Mouse (Mus musculus): ENCODE measurements around the gene Tardbp. TPM values are rescaled to one million over a fixed set of nuclear protein-coding genes. Genes with fewer than 3 reads are reported as not detected.

The Tardbp gene
- total and polyA plus RNA-seq, 3 experiments: 176 to 618 (median 341) TPM

- Histone ChIP-seq H3K27me3 (replicated peaks) (no peaks in the 10 kb centered on the region), H3K9me3 (replicated peaks; ENCODE audit: low read length) (no peaks in the 10 kb centered on the region), H3K79me2 (replicated peaks; ENCODE audit: control insufficient read depth, extremely low read depth, insufficient read depth, poor library complexity, severe bottlenecking) (peaks cover 61% of the 10 kb centered on the region), H3K4me2 (ENCODE audit: insufficient read depth, low read depth, poor library complexity, severe bottlenecking) (peak overlapping the region; percentile 95), H3K4me1 (ENCODE audit: control insufficient read depth in 1 of 2, insufficient read depth in 2 of 2) (peaks cover 6 to 48% of the 10 kb centered on the region in 2 experiments), H3K9ac (ENCODE audit: insufficient read depth, low read depth) (peak overlapping the region; percentile 99), H3K27ac (ENCODE audit: insufficient read depth, low read depth) (no peak overlapping the region), H3K36me3 (replicated peaks in 1 of 2; ENCODE audit: control insufficient read depth in 1 of 2, insufficient read depth in 1 of 2, low read length in 1 of 2) (peaks cover 41 to 50% of the 10 kb centered on the region in 2 experiments), H3K4me3 (replicated peaks in 1 of 3; ENCODE audit: low read depth in 2 of 3, low read length in 2 of 3, poor library complexity in 1 of 3) (peak overlapping the region; percentile 71 to 94 (median 87))
- TF ChIP-seq TBP (conservative IDR thresholded peaks at IDR 0.05; ENCODE audit: low read depth, low read length) (no peak), CHD2 (IDR thresholded peaks at IDR 0.05; ENCODE audit: low read length) (no peak), SMC3 (IDR thresholded peaks at IDR 0.05; ENCODE audit: low read depth, low read length) (no peak), MAX (IDR thresholded peaks at IDR 0.05; ENCODE audit: low read length) (no peak), USF2 (conservative IDR thresholded peaks at IDR 0.05; ENCODE audit: low read depth, low read length) (no peak), NRF1 (IDR thresholded peaks at IDR 0.05; ENCODE audit: low read depth, low read length) (no peak), MAZ (IDR thresholded peaks at IDR 0.05; ENCODE audit: low read depth, low read length) (no peak), IRF4 (IDR thresholded peaks at IDR 0.05; ENCODE audit: low read depth, low read length) (no peak), HCFC1 (IDR thresholded peaks at IDR 0.05; ENCODE audit: low read depth, low read length) (no peak)
- in situ Hi-C loops (cut with MboI; ENCODE audit: low pct_ligation_motif_present, low pct_unique_long_range_greater_than_20kb, low sequenced_read_pairs) (no loop called here), dilution Hi-C loops (cut with MboI; ENCODE audit: extremely low pct_ligation_motif_present, extremely low pct_unique_long_range_greater_than_20kb, low sequenced_read_pairs) (no loop called here)
- DNase-seq (ENCODE audit: extremely low read depth): no peak
These were observed 1.8 kb downstream of the Tardbp start for GRCm38 (mm10) chr4:148625010-148625409.

- H3K27ac ChIP-seq (ENCODE audit: insufficient read depth, low read depth): no peak overlapping the region
- TF ChIP-seq POLR2AphosphoS2 (IDR thresholded peaks at IDR 0.05; ENCODE audit: low read depth, low read length) (0 out of 2 replicates have a peak, but pooled peaks have one; percentile 41), ZNF384 (IDR thresholded peaks at IDR 0.05; ENCODE audit: low read depth, low read length) (no peak)
- H3K4me1 ChIP-seq (ENCODE audit: control insufficient read depth in 1 of 2, insufficient read depth in 2 of 2): peaks cover 6 to 59% of the 10 kb centered on the region in 2 experiments
- dilution Hi-C loops (cut with MboI; ENCODE audit: extremely low pct_ligation_motif_present, extremely low pct_unique_long_range_greater_than_20kb, low sequenced_read_pairs) (no loop called here), in situ Hi-C loops (cut with MboI; ENCODE audit: low pct_ligation_motif_present, low pct_unique_long_range_greater_than_20kb, low sequenced_read_pairs) (loop anchor here (25.0 kb wide), 1 partner anchor 461 kb away; the partner anchor contains the start of genes Fbxo2, Fbxo44 and Fbxo6)
- DNase-seq (ENCODE audit: extremely low read depth): no peak
- peak overlapping the region in 1 of 3 experiments; percentile 94 for H3K4me3 ChIP-seq (replicated peaks in 1 of 3; ENCODE audit: low read depth in 2 of 3, low read length in 2 of 3, poor library complexity in 1 of 3)
- peak overlapping the region; percentile 95; the same call in 1 of the 2 replicates for H3K4me2 ChIP-seq (ENCODE audit: insufficient read depth, low read depth, poor library complexity, severe bottlenecking)
- H3K9ac ChIP-seq (ENCODE audit: insufficient read depth, low read depth): no peak overlapping the region; the same call in 1 of the 2 replicates
- H3K9me3 ChIP-seq (replicated peaks; ENCODE audit: low read length): no peaks in the 10 kb centered on the region
- peaks cover 70% of the 10 kb centered on the region for H3K79me2 ChIP-seq (replicated peaks; ENCODE audit: control insufficient read depth, extremely low read depth, insufficient read depth, poor library complexity, severe bottlenecking)
- no peaks in the 10 kb centered on the region for H3K27me3 ChIP-seq (replicated peaks)
- peaks cover 55 to 64% of the 10 kb centered on the region in 2 experiments for H3K36me3 ChIP-seq (replicated peaks in 1 of 2; ENCODE audit: control insufficient read depth in 1 of 2, insufficient read depth in 1 of 2, low read length in 1 of 2)
These were observed 3.2 kb downstream of the Tardbp start for GRCm38 (mm10) chr4:148623609-148624008.

GRCm38 (mm10) chr4:148622485-148622884 is 4.3 kb downstream of the Tardbp start:
- Histone ChIP-seq H3K9me3 (replicated peaks; ENCODE audit: low read length) (no peaks in the 10 kb centered on the region), H3K4me1 (ENCODE audit: control insufficient read depth in 1 of 2, insufficient read depth in 2 of 2) (peaks cover 6 to 58% of the 10 kb centered on the region in 2 experiments), H3K79me2 (replicated peaks; ENCODE audit: control insufficient read depth, extremely low read depth, insufficient read depth, poor library complexity, severe bottlenecking) (peaks cover 75% of the 10 kb centered on the region), H3K4me2 (ENCODE audit: insufficient read depth, low read depth, poor library complexity, severe bottlenecking) (no peak overlapping the region), H3K27me3 (replicated peaks) (no peaks in the 10 kb centered on the region), H3K36me3 (replicated peaks in 1 of 2; ENCODE audit: control insufficient read depth in 1 of 2, insufficient read depth in 1 of 2, low read length in 1 of 2) (peaks cover 60 to 70% of the 10 kb centered on the region in 2 experiments), H3K4me3 (replicated peaks in 1 of 3; ENCODE audit: low read depth in 2 of 3, low read length in 2 of 3, poor library complexity in 1 of 3) (no peak overlapping the region), H3K9ac (ENCODE audit: insufficient read depth, low read depth) (no peak overlapping the region), H3K27ac (ENCODE audit: insufficient read depth, low read depth) (no peak overlapping the region)
- DNase-seq (ENCODE audit: extremely low read depth): no peak
- in situ Hi-C loops (cut with MboI; ENCODE audit: low pct_ligation_motif_present, low pct_unique_long_range_greater_than_20kb, low sequenced_read_pairs) (loop anchor here (25.0 kb wide), 1 partner anchor 460 kb away; the partner anchor contains the start of genes Fbxo2, Fbxo44 and Fbxo6), dilution Hi-C loops (cut with MboI; ENCODE audit: extremely low pct_ligation_motif_present, extremely low pct_unique_long_range_greater_than_20kb, low sequenced_read_pairs) (no loop called here)
- TF ChIP-seq MAZ (IDR thresholded peaks at IDR 0.05; ENCODE audit: low read depth, low read length) (no peak), MEF2A (IDR thresholded peaks at IDR 0.05; ENCODE audit: borderline replicate concordance, low read depth, low read length) (no peak), E2F4 (IDR thresholded peaks at IDR 0.05; ENCODE audit: insufficient replicate concordance, low read depth, low read length) (no peak), HCFC1 (IDR thresholded peaks at IDR 0.05; ENCODE audit: low read depth, low read length) (no peak)
